Mouse (Mus musculus): ENCODE measurements around the gene Gm5134.
A peak's percentile ranks its signal among the peaks of the same experiment; 100 is the strongest.

The Gm5134 gene

DNA sequence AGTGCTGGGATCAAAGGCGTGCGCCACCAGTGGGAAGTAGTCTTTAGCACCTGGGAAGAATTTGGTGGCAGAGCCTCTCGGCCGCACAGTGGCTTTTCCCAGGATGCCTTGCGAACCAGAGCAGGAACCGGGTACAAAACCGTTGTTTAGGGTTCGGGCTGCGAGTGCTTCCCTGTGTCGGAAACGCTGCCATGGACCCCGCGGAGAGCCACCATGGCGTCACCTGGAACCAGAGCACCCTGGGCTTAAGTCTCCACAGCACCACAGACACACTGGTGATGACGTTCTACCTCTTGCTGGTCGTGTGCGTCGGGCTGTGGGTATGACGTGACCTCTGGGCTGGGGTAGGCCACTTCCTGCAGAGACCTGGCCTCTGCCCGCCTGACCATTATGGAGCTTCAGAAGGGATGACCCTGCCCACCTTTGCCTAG, at the start of gene Gm5134:
Gene Gm5134, plus strand, starts transcription at position 134 of the 431 bp plus-strand sequence.
- no peak for DNase-seq (ENCODE audit: low spot score)

DNA sequence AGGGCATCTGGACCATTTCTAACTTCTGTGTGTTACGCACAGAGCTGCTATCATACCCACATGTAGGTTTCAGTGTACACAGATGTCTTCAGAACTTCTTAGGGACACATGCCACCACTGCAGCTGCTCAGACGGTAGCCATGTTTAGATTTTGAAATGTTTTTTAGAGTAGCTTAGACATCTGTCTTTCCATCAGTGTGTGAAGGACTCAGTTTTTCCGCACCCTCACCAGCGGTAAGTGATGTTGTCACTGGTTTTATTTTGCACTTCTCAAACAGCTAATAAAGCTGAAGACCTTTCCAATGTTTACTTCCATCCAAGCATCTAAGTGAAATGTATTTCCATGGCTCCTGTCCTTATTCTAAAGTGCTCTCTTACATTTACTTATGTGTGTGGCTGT, 47.4 kb upstream of the Gm5134 start:
- DNase-seq (ENCODE audit: low spot score): no peak

DNA sequence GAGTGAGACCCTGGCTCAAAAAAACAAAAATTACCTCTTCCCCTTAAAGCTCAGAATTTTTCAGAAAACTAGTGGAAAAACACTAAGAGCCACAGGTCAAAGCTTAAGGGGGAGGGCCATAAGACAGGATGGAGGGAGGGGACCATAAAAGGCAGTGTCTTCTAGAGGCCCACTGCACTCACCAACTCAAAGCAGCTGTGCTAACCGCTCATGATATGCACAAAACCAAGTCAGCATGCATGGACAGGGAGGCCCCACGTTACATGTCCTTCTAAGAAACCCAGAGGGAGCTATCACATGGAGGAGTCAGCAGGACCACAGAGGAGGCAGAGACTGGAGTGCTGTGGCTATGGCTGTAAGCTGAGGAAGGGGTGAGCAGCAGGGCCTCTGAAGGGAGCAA, 43.6 kb upstream of the Gm5134 start:
- no peak for DNase-seq (ENCODE audit: low spot score)

DNA sequence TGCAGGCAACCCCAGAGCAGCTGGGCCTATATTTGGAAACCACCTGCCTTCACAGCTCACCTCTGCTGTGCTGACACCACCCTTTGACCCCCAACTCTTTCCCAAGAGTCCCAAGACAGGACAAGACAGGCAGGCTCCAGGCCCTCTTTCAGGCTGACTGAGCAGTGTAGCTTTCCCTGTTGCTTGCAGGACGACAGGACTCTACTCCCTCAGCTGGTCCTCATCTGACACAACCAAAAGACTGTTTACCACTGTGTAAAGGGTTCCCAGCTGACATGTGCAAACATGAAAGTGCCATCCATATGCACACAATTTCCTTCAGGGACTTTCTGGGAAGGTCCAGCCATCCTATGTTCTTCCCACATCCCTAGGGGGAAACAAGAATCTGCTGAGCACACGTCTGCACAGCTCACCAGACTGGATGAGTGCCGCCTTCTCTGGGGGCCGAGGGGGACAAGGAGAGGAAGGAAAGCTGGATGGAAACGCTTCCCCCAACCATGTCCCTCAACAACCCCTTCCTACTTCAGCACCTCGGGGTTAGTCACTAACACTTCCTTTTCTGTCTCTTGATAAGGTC, 41.2 kb upstream of the Gm5134 start:
- DNase-seq (ENCODE audit: low spot score): no peak

DNA sequence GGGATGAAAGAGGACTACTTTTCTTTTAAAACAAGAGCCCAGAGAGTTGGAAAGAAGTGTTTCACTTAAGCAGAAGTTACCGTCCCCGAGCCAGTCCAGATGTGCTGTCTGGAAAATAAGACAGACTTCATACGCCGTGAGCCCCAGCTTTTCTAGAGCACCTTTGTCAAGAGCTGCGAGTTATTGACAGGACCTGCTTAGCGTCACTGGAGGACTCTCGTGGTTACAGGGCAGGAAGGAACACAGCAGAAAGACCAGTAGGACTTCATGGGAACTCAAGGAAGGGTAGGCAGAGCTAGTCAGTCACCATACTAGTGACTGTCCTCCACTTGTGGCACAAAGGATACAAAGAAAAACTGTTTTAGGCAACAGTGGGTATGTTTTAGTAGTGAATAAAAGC, 38.8 kb upstream of the Gm5134 start:
- no peak for DNase-seq (ENCODE audit: low spot score)

DNA sequence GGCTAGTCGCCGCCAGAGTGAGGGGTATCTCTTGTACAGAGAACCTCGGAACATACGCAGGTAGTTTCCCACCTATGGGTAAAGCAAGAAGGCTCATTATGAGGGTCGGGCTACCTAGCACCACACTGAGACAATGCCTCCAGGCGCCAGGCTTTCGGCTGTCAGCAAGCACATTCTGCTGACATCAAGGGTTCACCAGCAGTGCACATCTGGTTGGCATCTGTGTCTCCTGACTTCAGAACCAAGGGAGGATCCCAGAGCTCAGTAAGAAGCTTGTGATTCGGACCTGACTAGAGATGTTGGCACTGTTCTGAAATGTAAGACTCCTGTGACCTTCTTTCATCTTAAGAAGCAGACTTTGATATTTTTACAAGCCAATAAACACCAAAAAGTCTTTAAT, 37.5 kb upstream of the Gm5134 start:
- no peak for DNase-seq (ENCODE audit: low spot score)

DNA sequence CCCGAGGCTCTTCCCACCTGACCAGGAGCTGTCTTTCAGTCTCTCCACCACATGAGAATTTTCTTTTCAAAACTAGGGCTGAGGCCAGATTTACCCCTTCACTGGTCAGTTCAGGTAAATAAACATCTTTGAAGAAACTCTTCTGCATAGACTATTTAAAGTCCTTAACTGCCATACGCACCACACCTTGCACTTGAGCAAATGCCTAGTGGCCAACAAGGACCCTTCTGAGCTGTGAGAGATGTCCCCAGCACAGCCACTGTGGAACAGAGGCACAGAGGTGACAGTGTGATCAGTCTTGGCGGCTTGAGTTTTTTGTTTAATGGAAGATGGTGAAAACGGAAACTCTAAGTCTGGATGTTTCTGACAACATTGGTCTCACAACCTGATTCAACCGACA, 35.3 kb upstream of the Gm5134 start:
- DNase-seq (ENCODE audit: low spot score): no peak

DNA sequence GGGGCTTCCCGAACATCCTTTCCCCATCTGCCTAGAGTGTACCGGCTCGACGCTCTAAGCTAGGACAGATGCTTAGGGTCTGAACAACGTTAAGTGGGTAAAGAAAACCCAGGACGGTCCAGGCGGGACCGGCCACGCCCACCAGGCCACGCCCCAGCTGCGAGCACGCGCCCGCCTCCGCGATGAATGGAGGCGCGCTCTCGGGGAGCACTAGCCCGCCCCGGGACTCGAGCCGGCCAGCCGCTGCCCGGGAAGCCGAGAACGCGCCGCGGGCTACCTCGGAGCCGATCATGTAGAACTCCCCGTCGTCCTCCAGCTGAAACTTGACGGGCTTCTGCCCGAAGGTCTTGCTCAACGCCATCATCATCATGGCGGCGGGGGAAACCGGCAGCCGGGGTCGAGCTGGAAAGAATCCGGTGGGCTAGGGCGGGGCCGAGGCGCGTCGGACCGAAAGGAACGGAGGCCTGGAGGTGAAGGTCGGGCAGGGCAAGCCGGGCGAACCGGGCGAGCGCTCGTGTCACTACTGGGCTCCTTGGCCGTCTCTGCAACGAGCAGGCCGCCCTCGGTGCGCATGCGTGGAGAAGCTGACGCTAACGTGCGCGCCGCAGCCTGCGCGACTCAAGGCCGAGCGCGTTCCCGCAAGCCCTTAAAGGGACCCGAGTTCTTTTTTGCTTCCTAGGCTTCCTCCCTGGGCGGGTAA, 33.1 kb upstream of the Gm5134 start, which contains the start of gene Smarcb1:
Gene Smarcb1, minus strand, starts transcription at position 592 of the 700 bp plus-strand sequence.
- DNase-seq (ENCODE audit: low spot score): peak; percentile 95

DNA sequence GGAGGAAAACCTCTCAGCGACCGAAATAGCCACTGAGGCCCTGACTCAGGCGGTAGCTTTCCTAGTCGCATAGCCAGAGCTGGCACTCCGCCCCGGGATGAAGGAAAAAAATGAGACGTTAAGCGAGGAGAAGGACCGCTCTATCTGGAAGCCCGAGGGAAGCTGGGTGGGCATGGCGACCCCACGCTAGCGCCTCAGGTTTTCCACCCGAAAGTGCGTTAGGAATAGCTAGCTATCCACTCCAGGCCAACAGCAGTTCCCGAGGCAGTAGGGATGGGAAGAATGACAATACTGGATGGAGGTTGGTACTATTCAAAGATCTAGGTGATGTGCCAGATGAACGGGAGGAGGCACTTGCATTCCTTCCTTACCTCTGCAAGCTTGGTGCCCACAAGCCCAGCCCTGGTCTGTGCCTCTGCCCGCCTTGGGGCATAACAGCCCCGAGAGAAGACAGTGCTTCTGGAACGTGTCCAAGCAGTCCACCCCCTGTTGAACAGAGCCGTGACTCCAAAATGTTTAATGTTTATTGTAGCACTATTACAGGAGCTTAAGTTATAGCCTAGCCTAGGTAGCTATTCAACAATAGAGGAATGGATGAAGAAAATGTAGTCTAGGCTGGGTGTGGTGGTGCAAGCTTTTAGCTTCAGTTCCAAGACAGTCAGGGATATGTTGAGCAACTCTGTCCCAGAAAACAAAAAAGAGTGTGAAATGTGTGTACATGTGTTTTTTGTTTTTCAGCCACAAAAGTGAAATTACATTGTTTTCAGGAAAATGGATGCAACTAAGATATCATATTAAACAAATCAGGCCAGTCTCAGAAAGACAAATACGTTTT, 32.4 kb upstream of the Gm5134 start:
- DNase-seq (ENCODE audit: low spot score): peak; percentile 31

DNA sequence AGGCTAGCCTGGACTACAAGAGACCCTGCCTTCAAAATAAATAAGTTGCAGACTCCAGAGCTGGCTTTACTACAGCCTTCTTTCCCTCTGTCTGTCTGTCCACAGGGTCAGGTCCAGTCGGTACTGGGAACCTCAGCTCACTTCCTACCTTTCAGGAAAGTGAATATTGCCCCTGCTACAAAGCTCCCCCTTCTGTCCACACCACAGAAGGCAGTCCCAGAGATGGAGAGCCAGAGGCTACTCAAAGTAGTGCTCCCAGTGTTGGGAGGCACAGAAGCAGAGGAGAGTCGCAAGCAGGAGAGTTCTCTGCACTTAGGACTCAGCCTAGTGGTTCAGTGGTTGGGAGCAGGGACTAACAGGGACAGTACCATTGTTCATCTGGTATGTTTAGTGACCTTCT, 30.0 kb upstream of the Gm5134 start:
- DNase-seq (ENCODE audit: low spot score): no peak

DNA sequence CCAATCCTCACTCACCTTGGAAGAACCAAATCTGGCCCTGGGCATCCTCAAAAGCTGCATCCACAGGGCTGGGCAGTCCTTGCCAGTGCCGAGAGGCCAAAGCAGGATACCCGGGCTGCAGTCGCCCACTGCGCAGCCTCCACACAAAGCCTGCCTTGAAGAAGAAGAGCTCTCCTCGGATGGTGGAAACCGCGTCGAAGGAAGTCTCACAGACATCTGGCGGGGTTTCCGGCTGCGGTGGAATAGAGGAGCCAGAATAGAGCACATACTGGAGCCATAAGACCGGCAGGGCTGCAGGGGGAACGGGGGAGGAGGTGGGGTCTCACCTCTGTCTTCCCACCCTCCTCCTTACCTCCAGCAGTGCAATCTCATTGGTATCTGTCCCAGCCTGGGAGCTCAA, 27.9 kb upstream of the Gm5134 start:
- no peak for DNase-seq (ENCODE audit: low spot score)

DNA sequence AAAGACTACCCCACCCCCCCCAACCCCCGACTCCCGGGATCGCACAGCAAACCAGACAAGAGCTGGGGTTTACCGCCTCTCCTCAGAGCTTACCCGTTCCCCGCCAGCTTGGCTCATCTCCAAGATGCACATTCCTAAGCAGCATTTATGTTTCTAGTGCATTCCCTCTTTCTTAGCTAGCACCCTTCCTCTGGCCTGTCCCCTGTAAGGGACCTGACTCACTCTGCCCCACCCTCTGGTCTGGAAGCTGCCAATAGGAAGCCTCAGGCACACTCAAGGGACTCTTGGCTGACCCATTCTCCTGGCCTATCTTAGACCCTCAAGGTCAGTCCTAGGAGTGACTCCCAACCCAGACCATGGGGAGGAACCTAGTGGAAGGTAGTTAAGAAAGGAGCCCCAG, 24.0 kb upstream of the Gm5134 start:
- DNase-seq (ENCODE audit: low spot score): no peak

DNA sequence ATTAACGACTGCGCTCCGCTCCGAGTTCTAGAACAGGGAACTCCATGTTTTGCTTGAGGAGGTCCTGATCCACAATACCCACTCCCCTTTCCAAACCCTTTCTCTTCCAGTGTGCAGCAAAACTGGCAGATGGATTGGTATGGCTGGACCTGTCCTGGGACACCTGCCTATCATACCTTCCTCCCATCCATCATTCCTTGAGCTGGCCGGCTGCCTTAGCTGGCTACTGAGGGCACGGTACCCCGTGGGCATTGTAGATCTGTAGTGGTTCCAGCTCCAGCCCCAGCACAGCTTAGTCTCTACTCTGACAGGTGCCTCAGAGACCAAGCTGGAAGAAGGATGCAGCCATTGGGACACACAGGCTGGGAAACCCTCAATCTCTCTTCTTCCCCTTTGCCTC, 23.0 kb upstream of the Gm5134 start:
- no peak for DNase-seq (ENCODE audit: low spot score)

DNA sequence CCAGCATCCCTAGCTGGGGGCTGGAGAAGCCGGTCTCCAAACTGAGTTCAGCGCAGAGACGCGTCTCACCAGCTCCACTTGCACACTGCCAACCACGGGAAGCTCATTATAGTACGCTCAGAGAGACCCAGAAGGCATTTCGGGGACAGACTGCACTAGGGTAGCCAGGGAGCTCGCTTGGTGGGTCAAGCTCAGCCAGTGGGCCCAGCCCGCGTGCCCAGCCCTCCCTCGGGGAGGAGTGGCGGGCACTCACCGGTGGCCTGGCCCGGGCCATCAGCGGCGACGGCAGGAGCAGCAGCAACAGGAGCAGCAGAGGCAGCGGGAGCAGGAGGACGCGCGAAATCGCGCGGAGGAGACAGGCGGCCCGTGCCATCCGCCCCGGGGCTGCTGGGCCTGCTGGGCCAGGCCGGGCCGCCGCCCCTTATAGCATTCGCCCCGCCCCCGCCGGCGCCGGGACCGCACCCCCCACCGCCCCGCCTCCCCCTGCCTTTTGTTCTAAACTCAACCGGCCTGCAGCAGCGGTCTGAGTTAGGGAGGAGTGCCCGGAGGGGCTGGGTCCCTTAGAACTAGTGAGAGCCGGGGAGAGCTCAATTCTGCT, 22.1 kb upstream of the Gm5134 start:
- no peak for DNase-seq (ENCODE audit: low spot score)

DNA sequence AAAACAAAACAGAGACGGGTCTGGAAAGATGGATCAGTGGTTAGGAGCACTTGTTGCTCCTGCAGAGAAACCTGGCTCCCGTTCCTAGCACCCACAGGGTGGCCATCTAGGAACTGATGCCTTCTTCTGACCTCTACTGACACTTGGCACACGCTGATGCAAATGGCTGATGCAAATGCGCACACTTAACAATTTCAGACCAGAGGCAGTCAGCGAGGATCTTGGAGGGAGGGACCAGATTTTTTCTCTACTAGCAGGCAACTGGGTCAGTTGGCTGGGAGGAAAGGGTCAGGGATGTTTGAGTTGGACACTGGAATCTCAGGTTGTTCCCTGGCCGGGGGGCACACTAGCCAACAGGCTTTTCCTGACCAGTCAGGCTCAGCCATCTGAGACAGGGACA, 21.4 kb upstream of the Gm5134 start, which contains the start of gene Chchd10:
Gene Chchd10, plus strand, starts transcription at position 240 of the 400 bp plus-strand sequence.
- DNase-seq (ENCODE audit: low spot score): no peak

DNA sequence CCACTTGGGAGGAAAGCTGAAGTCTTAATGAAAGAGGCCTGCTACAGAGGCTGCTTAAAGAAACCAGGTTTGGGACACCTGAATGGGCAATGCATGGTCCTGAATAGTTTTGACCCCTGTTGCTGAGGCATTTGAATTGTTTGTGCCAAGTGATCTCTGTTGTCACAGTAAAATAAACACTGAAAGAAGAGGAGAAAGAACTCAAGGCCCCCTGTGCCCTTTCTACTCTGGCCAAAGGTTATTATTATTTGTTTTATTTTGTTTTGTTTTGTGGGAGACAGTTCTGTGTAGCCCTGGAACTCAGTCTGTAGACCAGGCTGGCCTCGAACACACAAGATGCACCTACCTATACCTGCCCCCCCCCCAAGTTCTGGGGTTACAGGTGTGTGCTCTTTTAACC, 19.3 kb upstream of the Gm5134 start:
- no peak for DNase-seq (ENCODE audit: low spot score)

DNA sequence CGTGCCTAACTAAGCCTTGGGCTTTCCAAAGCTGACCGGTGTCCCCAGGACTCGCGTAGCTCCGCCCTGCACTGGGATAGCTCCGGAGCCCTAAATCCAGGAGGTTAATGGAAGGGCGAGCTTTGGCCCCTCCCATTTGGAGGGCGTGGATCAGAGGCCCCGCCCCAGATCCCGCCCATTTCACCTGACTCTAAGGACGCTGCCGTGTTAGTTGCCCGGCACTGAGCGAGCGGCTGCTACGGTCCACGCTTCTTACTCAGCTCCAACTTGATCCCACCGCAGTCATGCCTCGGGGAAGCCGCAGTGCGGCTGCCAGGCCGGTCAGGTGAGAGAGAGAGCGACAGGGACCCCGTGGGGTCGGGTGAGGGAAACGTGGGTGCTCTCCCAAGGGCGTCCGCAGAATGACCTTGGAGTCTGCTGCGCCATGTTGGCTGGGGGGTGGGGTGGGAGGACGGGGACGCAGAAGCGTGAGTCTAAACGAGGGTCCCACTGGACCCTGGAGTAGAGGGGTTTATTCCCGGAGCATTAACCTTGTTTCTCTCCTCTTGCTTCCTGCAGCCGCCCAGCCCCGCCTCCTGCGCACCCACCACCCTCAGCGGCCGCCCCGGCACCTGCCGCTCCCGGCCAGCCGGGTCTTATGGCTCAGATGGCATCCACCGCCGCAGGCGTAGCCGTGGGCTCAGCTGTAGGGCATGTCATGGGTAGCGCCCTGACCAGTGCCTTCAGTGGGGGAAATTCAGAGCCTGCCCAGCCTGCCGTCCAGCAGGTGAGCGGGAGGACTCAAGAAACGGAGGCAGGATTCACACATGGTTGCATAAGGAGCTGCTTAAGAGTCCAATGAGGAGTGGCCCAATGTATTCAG, 18.4 kb upstream of the Gm5134 start, which contains the start of gene Mmp11:
Gene Mmp11, minus strand, starts transcription at position 817 of the 862 bp plus-strand sequence.
- DNase-seq (ENCODE audit: low spot score): peak; percentile 71

DNA sequence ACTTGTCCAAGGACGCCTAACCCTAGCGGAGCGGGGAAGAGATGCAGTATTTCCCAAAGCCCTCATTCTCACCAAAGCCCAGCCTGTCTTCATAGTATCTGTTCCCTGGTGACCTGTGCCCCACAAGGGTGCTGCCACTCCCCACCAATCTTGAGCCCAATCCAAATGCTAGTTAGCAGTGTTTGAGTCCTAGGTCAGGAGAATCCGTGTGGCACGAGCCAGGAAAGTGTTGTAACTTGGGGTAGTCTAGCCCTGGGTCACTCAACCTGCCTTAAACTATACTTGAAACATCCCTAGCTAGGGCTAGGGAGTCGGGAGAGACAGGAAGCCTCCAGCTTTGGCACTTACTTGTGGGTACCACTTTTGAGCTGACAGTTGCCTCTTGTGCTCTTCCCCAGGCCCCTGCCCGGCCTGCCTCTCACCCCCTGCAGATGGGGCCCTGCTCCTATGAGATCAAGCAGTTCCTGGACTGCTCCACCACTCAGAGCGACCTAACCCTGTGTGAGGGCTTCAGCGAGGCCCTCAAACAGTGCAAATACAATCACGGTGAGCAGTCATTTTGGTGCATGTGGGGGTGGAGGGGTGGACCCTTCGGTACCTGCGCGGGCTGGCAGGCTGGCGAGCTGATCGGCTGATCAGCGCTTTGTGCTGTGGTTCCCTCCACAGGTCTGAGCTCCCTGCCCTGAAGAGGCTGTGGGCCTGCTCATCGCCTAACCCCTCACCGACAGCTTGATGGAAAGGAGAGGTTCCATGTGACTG, 17.2 kb upstream of the Gm5134 start:
- no peak for DNase-seq (ENCODE audit: low spot score)

DNA sequence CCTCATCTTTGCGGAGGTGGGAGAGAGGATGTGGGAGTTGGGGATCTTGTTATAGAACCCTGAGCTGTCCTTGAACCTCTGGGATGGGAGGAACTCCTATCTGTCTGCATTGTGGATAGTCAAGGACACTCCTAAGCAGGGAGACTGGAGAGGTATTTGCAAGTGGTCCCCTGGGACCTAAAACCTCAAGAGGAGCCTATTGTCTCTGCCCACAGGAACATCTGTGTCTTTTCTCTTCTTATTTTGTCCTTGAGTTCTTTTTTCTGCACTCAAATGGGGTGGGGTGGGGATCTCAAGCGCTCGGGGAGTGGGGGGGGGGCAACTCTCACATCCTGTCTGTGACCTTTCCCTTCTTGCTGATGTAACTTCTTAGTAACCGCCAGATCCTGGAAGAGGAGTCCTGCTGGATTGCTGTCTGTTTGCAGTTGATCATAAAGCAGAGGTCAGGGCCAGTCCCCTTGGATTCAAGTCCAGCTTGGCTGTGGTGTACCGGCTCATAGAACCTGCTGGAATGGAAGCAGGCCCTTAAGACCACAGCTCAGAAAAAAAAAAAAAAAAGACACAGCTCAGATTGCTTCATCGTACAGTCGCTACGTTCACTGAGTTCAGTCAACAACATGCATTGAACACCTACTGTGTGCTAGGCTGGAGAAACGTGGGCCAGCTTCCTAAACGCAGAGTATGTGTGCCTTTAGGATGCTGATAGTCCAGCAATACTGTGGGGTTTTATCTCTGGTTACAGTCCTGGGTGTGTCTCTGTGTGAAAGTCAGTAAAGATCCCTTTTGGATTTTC, 16.3 kb upstream of the Gm5134 start:
- DNase-seq (ENCODE audit: low spot score): no peak
